Mouse (Mus musculus): ENCODE data around the gene Nelfe.
"Not testable (repeated sequence)": the region's sequence is repeated elsewhere in the genome, so short reads cannot be mapped to it uniquely, and the experiment has no call there.

The Nelfe gene

GRCm38 (mm10) chr17:34894801-34895530, 44.8 kb downstream of the Nelfe start:
- DNase-seq, result peak; percentile 61 to 75

GRCm38 (mm10) chr17:34895724-34896123, 45.5 kb downstream of the Nelfe start:
- peak in 1 of 2 experiments; percentile 19 for DNase-seq

GRCm38 (mm10) chr17:34896366-34896765, 46.2 kb downstream of the Nelfe start:
- DNase-seq, result peak in 1 of 2 experiments; percentile 13

- DNase-seq, result peak; percentile 37 to 55
Measured at GRCm38 (mm10) chr17:34897373-34898159, 47.4 kb downstream of the Nelfe start.

- DNase-seq, result peak; percentile 88 to 91
Measured at GRCm38 (mm10) chr17:34898160-34898586, 48.0 kb downstream of the Nelfe start, which contains the start of the genes C2 and Ehmt2. TSS of gene C2 (minus strand) at chr17:34898265. TSS of gene Ehmt2 (plus strand) at chr17:34898469.

GRCm38 (mm10) chr17:34898706-34899052, 48.5 kb downstream of the Nelfe start:
- peak in 1 of 2 experiments; percentile 58 for DNase-seq

- peak; percentile 47 to 55 for DNase-seq
Measured at GRCm38 (mm10) chr17:34899053-34899889, 49.1 kb downstream of the Nelfe start.

- peak in 1 of 2 experiments; percentile 16 for DNase-seq
Measured at GRCm38 (mm10) chr17:34899890-34900243, 49.7 kb downstream of the Nelfe start.

GRCm38 (mm10) chr17:34900826-34901225, 50.6 kb downstream of the Nelfe start:
- not testable (repeated sequence) for DNase-seq

GRCm38 (mm10) chr17:34901948-34902347, 51.8 kb downstream of the Nelfe start:
- not testable (repeated sequence) for DNase-seq

- DNase-seq, result no peak
Measured at GRCm38 (mm10) chr17:34902895-34903294, 52.7 kb downstream of the Nelfe start.
